Mouse (Mus musculus): ENCODE results near the gene Sema3a.

DNA sequence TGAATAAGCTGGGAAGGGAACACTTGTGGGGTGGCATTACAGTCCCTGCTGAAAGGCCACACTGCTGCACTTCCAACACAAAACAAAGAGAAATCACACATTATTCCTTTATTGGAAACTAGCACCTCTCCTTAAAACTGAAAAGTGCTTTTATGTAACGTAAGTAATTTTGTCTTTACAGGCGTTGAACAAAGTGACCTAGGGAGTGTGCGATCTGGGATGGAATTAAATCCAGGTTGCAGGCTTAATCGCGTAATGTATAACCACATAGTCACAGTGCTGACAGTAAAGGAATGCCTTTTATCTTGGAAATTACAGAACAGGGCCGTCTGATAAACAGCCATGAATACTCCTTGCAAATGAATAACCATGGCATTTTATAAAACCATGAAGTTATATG, 74.5 kb downstream of the Sema3a start:
- TF ChIP-seq CTCF (IDR thresholded peaks at IDR 0.05) (no peak), EP300 (IDR thresholded peaks at IDR 0.05) (no peak)

All from lung, postnatal 0 days (tissue).